Mouse (Mus musculus): Measurements from ENCODE around the gene Cpn1.

DNA sequence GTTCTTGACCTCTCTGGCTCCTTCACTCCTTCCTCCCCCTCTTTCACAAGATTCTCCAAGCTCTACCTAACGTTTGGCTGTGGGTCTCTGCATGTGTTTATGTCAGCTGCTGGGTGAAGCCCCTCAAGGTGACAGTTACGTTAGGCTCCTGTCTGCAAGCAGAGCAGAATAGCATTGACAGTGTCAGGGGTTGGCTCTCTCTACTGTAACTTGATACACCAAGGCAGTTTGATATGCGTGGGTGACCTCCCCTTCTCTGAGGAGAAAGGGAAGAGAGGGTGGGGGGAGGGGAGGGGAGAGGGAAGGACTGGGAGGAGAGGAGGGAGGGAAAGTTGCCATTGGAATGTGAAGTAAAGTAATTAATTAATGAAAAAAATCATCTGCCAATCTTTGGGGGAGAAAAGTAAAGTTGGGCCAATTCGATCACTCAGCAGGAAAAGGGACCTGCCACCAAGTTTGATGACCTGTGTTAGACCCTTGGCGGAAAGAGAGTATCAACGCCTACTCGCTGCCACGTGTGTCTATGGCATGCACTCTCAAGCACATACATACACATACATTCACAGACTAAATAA is 40.7 kb upstream of the Cpn1 start:
- no peak for TF ChIP-seq TAL1 (conservative IDR thresholded peaks at IDR 0.05; ENCODE audit: low read depth, low read length)
- no peak for TF ChIP-seq GATA2 (IDR thresholded peaks at IDR 0.05; ENCODE audit: borderline replicate concordance, low read depth, low read length)
- no peak for TF ChIP-seq CTCF (IDR thresholded peaks at IDR 0.05; ENCODE audit: low read depth, low read length)
- TF ChIP-seq POLR2AphosphoS5 (IDR thresholded peaks at IDR 0.05; ENCODE audit: insufficient replicate concordance, low read depth, low read length): no peak

Measured in G1E (cell line).